27 mouse cellular contexts compared by ENCODE assay signal in the genomic region with DNA sequence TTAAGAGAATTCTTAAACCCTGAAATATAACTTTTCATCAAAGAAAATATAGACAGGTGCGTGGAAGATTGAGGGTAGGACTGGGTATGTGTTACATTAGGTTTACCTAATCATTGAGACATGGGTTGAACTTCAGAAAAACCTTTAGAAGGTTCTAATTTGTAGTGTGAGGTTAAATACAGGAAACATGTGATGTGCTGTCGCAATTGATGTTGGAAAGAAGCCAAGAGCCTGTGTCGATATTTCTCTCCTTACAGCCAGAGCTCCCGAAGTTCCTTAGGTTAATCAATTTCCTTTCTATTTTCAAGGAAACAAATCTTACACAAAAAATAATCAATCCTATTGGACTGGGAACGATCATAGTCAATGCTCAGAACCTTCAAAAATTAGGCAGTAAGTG.
"Had no signal": no experiment of that assay in that cellular context is flagged by ENCODE, and none has a peak within 500 bp of the region (broad histone marks: within the 10 kb centered on the region; RNA-seq: fewer than 3 reads in every experiment).

No protein-coding gene starts in this region.

- H3K9me3 ChIP-seq: heart, embryonic 13.5 days; heart, embryonic 15.5 days; hindbrain, embryonic 13.5 days; hindbrain, embryonic 15.5 days; kidney, embryonic 15.5 days; limb, embryonic 13.5 days; limb, embryonic 15.5 days; liver, embryonic 13.5 days had no signal

- H3K4me3 ChIP-seq: gastrocnemius, adult 2 months; heart, adult 2 months; heart, embryonic 13.5 days; heart, embryonic 15.5 days; hindbrain, embryonic 13.5 days; hindbrain, embryonic 15.5 days; kidney, embryonic 15.5 days; limb, embryonic 13.5 days; limb, embryonic 15.5 days; liver, embryonic 13.5 days had no signal

- H3K36me3 ChIP-seq: heart, embryonic 13.5 days; heart, embryonic 15.5 days; hindbrain, embryonic 13.5 days; hindbrain, embryonic 15.5 days; kidney, embryonic 15.5 days; limb, embryonic 15.5 days; liver, embryonic 13.5 days had no signal

- H3K27me3 ChIP-seq: heart, embryonic 13.5 days; heart, embryonic 15.5 days; hindbrain, embryonic 13.5 days; hindbrain, embryonic 15.5 days; kidney, embryonic 15.5 days; limb, embryonic 13.5 days; limb, embryonic 15.5 days; liver, embryonic 13.5 days had no signal

- H3K9ac ChIP-seq: heart, embryonic 13.5 days; heart, embryonic 15.5 days; hindbrain, embryonic 13.5 days; hindbrain, embryonic 15.5 days; kidney, embryonic 15.5 days; limb, embryonic 13.5 days; limb, embryonic 15.5 days; liver, embryonic 13.5 days had no signal

- H3K4me2 ChIP-seq: heart, embryonic 11.5 days; heart, embryonic 13.5 days; heart, embryonic 15.5 days; hindbrain, embryonic 13.5 days; hindbrain, embryonic 15.5 days; kidney, embryonic 15.5 days; limb, embryonic 13.5 days; limb, embryonic 15.5 days; liver, embryonic 13.5 days had no signal

- H3K4me1 ChIP-seq: heart, embryonic 13.5 days; heart, embryonic 15.5 days; hindbrain, embryonic 13.5 days; hindbrain, embryonic 15.5 days; kidney, embryonic 15.5 days; limb, embryonic 13.5 days; limb, embryonic 15.5 days; liver, embryonic 13.5 days had no signal

- DNase-seq: gastrocnemius, adult 2 months; gastrocnemius, postnatal 10 days; gastrocnemius, postnatal 25 days; heart, adult 11 months; heart, adult 2 months; heart, postnatal 14 days; heart, postnatal 36 days; kidney, adult 11 months; kidney, adult 2 months; kidney, adult 9 months; kidney, postnatal 14 days; kidney, postnatal 36 days; layer of hippocampus, adult 9-11 months; layer of hippocampus, postnatal 36 days; left cerebral cortex, postnatal 4 days; liver, embryonic 13.5 days had no signal

- ATAC-seq: hindbrain, postnatal 0 days; intestine, embryonic 16.5 days had no signal

- H3K27ac ChIP-seq: gastrocnemius, adult 2 months; heart, adult 2 months; heart, embryonic 13.5 days; heart, embryonic 15.5 days; hindbrain, embryonic 13.5 days; hindbrain, embryonic 15.5 days; hindbrain, postnatal 0 days; kidney, embryonic 15.5 days; kidney, postnatal 0 days; limb, embryonic 13.5 days; limb, embryonic 15.5 days; liver, embryonic 13.5 days had no signal
